Mouse (Mus musculus) gastrocnemius, adult 8-10 months (tissue): Measurements from ENCODE around the gene Impad1. TPM values are rescaled to one million over a fixed set of nuclear protein-coding genes. Genes with fewer than 3 reads are reported as not detected.
A peak's percentile ranks its signal among the peaks of the same experiment; 100 is the strongest.

Experiments
- DNase-seq, 2 experiments: peaks; one replicate each; pipeline ENCODE4 v3.0.0; 2022; ENCODE audit warnings: low spot score in 2 of 2
- total RNA-seq, 4 experiments: library from RNA; stranded (reverse); gene quantifications; 2 replicates each; pipeline ENCODE4 v1.2.4; 2022

Gene Impad1
- total RNA-seq = 10 to 100 TPM; 36.6 to 44.2 (median 37.8) TPM

DNA sequence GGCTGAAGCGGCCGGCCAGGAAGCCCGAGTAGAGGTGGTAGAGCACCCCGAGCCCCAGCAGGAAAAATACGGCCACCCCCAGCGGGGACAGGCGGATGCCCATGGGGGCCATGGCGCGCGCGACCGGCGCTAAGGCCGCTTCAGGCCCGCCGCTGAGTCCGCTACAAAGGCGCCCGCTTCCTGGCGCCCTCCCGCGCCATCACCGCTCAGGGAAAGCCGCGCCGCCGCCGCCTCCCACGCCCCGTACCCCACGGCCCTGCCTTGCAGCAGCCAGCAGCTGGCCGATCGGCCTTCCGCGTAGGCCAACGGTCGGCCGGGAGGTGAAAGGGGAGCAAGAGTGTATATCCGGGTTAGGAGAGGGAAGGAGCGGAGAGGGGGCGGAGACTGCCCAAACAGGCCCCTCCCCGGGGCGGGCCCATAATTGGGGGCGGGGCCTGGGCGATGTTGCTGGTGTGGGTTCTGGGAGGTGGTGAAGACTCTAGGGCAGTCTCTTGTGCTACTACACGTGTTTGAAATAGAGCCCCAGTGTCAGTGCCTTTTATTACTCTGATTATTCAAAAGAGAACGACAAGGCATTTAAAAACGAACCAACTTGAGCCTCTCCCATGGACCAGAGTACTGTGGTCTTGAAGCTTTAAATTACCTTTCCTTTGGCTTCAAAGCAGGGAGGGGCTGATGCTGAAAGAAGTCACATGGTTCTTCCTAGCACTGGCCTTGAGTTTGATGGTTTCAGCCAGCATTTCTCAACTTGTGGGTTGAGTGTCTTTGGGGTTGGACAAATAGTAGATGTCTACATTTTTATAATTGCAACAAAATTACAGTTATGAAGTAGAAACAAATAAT is at the start of gene Impad1:
TSS of gene Impad1 (minus strand) at position 364 of the 843 bp plus-strand sequence.
- DNase-seq = peak; percentile 82 to 87

GRCm38 (mm10) chr4:4840145-4840544 is 47.0 kb upstream of the Impad1 start:
- DNase-seq = no peak

DNA sequence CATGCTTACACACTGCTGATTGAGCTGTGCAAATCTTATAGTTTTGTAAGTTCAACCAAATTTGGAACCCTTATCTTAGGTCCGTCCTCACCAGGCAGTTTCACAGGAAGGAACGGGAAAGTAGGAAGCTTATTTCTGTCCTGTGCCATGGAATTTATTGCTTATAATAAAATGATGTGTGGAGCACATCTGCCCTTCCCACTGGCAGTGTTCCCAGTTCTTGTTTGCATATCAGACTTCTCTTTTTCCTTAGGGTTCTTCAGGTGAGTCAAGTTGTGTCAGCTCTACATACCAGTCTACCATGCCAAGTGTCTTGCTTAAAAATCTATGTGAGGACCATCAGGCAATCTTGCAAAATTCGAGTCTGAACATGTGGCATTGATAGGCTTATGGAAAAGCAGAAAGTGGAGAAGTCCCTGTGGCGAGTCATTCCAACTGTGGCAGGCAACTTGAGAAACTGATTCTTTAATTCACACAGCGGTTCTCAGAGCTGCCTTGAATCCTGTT is 40.7 kb upstream of the Impad1 start:
- DNase-seq = no peak

- no peak for DNase-seq
These were observed 35.0 kb upstream of the Impad1 start for GRCm38 (mm10) chr4:4828131-4828530.

DNA sequence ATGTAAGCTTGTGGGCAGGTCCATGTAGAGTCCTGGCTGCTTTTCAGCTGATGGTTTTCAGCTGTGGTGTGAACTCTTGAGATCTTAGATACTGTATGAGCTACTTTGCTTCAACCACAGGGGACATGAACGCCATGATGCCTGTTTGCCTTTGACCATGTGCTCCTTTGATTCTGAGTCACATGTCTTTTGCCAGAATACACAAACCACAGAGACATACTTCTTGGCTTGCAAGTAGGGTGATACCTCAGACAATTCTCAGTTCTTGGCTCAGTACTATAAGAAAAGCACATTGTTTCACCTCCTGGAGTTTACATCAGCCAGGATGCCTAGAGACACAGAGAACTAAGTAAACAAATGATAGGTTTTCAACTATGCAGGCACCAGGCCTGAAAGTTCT is 29.0 kb upstream of the Impad1 start:
- DNase-seq = no peak

GRCm38 (mm10) chr4:4792141-4792991 is 789 bp downstream of the Impad1 start:
- peak; percentile 3 to 8 for DNase-seq

DNA sequence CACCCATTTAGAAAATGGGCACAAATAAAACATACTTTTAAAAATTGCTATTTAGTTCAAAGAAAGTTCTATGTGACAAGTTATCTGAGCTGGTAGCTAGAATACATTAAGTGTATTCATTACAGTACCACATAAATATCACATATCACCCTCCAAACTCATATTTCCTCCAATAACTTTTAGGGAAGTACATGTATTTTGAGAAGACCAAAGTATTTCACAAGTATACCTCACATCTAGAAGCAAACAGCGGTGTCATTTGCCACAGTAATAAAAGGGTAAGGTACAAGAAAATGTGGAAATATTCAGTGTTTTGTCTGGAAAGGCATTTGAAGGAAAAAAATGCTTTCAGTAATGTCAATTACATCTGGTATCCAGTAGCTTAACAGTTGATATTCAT is 2.0 kb downstream of the Impad1 start:
- DNase-seq = no peak

DNA sequence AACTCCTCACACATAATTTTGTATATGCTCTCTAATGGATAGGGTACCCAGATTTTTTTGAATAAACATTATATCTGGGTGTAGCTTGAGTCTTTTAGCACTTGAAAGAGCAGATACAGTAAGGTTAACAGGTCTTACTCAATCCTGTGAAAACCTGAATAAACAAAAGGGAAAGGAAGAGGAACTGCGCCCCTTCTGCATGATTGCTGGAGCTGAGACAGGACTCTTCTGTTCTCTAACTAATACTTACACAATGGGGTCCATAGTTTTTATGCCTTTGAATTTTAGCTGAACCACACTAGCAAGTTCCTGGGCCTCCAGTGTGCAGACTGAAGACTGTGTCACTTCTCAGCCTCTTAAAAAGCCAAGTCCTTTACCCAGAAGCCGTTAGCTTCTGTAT is 8.0 kb downstream of the Impad1 start:
- no peak for DNase-seq

DNA sequence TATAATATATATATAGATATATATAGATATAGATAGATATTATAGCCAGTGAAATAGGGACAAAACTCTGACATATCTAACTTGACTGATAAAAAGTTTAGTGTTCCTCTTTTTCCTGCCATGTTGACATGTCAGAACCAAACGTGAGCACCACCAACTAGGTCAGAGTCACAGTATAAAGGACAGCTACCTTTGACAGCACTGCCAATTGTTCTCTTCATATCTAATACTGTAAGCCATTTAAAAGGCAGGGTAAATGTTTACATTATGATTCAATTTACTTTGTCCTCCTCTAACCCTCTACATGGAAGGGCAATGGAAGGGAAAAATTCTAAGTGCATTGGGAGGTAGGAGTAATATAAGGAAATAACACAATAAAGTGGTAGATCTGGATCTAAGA is 8.8 kb downstream of the Impad1 start:
- no peak for DNase-seq

- DNase-seq = no peak
These were observed 9.5 kb downstream of the Impad1 start for GRCm38 (mm10) chr4:4783686-4783957.

DNA sequence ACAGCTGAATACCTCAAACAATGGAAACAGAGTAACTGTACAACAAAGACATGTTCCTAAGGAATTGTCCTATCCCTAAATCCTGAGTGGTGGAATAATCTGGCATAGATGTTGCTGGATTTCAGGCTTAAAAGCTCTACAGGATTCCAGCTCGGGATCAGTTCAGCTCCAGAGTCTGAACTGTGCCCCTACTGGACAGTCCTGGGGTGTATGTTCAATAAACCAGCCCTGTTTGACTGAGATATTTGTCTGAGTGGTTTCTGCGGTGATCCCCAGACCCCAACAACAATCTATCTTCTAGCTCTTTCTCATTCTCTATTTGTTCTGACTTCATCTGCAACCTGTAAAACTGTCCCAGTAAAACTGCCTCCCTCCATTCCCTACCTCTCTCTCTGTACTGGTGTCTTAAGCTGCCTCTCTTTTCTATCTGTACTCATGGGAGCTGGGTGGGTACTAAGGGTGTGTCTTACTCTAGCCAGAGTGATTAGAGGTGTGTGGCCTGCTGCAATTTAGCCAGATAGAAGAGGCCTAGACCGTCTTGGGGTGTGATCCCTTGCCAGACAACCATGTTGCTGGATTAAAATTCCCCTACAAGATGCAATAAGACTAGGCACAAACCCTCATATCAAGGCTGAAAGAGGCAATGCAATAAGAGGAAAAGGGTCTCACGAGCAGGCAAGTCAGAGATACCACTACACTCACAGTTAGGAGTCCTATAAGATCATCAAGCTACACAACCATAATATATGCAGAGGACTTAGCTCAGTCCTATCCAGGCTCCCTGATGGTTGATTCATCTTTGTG is 10.1 kb downstream of the Impad1 start:
- DNase-seq = no peak

DNA sequence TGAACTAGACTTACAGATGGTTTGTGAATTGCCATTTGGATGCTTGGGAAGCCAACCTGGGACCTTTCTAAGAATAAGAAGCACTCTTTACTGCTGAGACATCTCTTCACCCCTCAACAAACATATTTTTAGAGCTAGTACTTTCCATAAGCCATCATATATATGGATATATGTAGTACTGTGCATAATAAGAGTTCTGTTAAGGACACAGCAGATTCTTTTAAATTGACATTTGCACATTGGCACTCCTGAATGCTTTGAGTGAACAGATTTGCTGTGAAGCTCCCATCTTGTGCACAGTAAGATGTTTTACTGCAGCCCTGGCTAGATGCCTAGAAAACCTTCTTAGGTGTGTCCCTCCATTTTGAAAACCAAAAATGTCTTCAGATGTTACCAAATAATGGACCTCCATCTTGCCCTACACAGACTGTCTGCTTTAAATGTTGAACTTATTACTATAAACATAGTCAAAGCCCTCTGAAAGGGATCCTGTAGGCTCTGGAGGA is 13.8 kb downstream of the Impad1 start:
- DNase-seq = no peak

DNA sequence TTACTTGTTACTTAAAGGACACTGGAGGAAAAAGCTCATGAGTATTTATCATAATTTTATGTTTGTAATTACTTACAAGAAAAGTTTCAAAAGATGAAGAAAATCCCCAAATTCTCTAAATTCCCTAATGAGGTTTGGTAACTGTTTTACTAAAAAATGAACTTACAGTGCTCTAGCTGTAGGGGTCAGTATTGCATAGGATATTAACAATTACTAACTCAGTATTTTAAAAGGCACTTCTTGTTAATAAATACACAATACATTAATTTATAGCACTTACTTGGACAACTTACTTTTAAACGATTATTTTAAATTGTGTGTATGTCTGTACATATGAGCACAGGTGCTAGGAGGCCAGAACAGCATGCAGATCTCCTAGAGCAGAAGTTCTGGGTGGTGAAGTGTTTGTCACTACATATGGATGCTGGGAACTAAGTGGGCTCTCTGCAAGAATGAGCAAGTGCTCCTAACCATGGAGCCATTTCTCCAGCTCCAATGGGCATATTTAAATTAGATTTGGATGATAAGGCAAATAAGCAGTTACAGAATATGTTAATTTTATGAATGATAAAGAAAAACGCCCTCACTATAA is 21.5 kb downstream of the Impad1 start:
- no peak for DNase-seq

- no peak for DNase-seq
These were observed 27.3 kb downstream of the Impad1 start for GRCm38 (mm10) chr4:4765806-4766205.

DNA sequence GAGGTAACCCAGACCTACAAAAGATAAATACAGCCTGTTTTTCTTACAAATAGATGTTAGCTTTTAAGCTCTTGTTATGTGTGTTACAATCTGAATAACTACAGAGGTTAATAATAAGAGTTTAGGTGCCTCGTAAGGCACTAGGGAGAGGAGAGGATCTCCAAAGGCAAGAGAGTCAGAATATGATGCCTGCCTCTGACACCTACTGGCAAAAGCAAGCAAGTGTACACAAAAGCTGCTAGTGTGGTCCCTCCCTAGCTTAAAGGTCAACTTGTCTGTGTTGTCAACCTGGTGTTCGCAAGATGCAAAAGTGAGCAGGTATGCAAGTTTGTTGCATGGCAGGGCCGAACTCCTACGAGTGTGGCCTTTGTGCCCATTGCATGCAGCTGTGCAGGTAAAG is 34.8 kb downstream of the Impad1 start:
- DNase-seq = no peak

DNA sequence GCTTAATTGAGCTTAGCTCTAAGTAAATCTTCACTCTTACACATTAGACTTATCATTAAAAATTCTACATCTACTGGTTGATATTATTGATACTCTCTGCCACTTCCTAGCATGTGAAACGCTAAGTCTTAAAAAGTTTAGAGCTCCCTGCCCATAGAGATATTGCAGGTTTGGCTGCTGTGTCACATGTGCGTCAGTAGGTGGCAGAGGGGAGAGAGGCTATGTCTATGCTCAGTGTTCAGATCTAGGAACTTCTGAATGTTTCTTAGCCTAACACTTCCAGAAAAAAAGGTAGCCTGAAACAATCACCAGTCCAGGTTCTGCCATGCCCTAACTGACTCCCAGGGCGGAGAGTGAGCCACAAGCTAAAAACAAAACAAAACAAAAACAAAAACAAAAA is 63.7 kb downstream of the Impad1 start:
- no peak for DNase-seq

DNA sequence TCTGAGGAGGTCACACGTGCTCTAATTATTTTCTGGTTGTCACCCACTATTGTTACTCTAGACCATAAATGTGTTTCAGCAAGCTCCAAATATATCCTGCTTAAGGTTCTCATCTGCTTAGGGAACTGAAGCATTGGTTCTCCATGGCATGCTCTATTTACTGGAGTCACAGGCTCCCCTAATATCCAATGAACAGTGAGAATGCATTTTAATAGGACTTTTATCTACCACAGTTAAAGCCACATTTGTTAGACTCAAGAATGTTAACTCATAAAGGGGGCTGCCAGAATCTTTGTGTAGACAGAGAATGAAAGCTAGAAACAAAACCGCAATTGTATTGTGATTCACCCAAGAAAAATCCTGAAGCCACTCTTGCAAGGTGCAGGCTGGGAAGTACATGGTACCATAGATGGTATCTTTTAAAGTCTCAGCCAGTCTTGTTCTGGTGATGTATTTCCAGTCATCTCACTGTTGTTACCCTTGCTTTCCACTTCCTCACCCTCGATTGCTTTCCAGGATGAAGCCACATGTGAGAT is 66.8 kb downstream of the Impad1 start:
- no peak for DNase-seq

GRCm38 (mm10) chr4:4723821-4724220 is 69.3 kb downstream of the Impad1 start:
- no peak for DNase-seq

- DNase-seq = no peak
These were observed 71.1 kb downstream of the Impad1 start for GRCm38 (mm10) chr4:4722081-4722480.

DNA sequence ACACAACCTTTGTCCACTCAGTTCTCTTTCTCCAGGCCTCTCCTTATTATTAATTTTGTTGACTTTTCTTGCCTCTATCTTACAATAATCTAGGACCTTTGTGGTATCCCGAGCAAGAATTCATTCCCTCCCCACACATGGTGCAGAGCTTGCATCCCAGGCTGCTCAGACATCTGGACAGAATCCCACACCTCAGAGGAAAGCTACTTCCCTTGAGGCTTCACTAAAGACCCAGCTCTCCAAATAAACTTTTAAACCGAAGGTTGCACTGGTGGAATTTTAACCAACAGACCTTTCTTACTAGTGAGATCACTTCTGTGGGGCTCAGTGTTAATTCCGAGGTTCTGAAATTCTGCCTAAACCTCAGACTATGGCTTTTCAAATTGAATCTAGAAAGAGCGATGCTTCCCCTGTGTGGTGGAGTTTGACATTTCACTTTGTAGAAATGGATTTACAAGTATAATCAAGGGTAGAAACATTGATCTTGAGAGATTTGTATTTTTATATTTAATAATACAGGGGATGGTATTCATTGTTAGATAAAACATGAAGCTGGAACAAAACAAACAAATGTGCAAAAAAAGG is 75.3 kb downstream of the Impad1 start:
- no peak for DNase-seq
